Mouse (Mus musculus) neutrophil, adult 59 days (primary cell): ENCODE results near the gene Pdcl2. TPM values are rescaled to one million over a fixed set of nuclear protein-coding genes. Genes with fewer than 3 reads are reported as not detected.

Experiments used
- total RNA-seq, 2 experiments: library from RNA; stranded (reverse); gene quantifications; 1 replicate in 1 of 2; 2 replicates in 1 of 2; pipeline ENCODE4 v1.2.4; 2023

Gene Pdcl2
- total RNA-seq = not detected

DNA sequence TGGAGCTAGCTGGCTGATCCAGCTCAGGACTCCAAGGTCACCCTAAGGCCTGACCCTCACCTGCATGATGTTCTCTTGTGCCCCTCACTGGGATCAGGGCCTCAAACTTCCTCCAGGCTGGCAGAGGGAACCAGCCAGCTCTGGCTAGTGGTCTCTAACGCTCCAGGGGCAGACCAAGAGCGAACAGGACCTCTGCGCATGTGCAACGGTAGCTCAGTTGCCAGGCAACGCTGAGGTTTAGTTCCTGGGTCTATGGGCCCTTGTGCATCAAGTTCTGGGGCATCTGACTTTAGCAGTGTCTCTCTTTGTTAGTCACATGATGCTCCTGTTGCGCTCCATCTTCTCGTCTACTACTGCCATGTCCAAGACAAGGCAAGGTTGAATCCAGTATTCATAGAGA, at the start of gene Pdcl2:
Gene Pdcl2 (minus strand): TSS at position 204 of the 400 bp plus-strand sequence.

DNA sequence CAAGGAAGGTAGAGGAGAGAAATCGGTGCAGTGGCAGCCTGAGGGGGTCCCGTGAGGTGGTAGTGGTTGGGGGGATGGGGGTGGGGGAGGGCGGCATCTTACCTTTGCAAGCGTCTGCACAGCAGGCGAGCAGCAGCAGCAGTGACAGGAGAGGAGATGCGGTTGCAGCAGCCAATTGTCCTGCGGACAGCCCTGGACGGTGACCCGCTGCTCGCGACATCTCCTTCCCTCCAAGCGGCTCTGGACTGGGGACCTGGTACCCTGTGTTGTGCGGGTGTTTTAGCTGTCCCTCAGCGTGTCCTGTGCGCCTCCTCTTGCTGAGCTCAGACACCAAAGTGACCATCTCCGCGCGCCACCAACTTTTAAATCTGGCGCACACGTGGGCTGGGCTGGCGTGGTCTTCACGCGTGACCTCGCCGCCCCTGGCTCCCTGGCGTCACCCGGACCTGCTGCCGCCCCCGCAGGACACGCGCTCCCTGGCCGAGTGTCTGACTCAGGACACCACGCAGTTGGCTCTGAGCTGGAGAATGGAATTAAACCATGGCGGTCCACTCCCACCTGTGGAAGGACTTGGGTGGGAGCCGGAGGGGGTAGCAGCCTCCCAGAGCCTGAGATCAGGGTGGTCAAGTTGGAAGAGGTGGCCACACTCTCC, 32.6 kb upstream of the Pdcl2 start, which contains the start of gene Nmu:
Gene Nmu (minus strand): TSS at position 336 of the 652 bp plus-strand sequence.

GRCm38 (mm10) chr5:76304452-76305341, 26.3 kb downstream of the Pdcl2 start, which contains the start of gene Clock:
TSS of gene Clock (minus strand) at chr5:76304792.

Other genes with a start within 250 kb of the Pdcl2 start
- 10 to 100 TPM; 54.0 to 54.3 TPM for gene Srd5a3, start 190.9 kb downstream of the Pdcl2 start, total RNA-seq
- 10 to 100 TPM; 67.3 to 74.4 TPM for gene Tmem165, start 147.3 kb downstream of the Pdcl2 start, total RNA-seq
- 10 to 100 TPM in 1 of 2 experiments, 1 to 10 TPM in 1; 7.5 to 11.2 TPM for gene Clock, start 26.4 kb downstream of the Pdcl2 start, total RNA-seq
- not detected for gene Nmu, start 32.6 kb upstream of the Pdcl2 start, total RNA-seq
- not detected for gene Gm7271, start 152.9 kb upstream of the Pdcl2 start, total RNA-seq
- 10 to 100 TPM; 55.1 to 61.6 TPM for gene Exoc1, start 198.2 kb upstream of the Pdcl2 start, total RNA-seq